Mouse (Mus musculus) retina, embryonic 14.5 days (tissue): ENCODE data around the gene Nkain1.
A peak's percentile ranks its signal among the peaks of the same experiment; 100 is the strongest.

Experiments used
- DNase-seq: peaks from one replicate; pipeline ENCODE4 v3.0.0-alpha.2; 2015; ENCODE audit warnings: low spot score

Nkain1 gene

DNA sequence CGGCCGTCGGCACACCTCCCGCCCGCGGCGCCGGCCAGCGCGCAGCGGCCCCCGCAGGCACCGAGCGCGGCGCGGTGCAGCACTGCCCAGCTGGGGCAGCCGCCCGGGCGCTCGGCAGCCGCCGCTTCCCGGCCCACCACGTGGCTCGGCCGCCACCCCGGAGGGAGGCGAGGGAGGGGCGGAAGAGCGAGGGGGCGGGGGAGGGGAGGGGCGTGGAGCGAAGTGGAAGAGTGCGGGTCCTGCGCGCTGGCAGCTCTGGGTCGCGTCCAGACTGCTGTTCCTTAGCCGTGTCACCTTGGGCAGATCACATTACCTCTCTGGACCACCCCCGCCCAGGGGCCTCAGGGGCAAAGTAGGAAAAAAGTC lies at the start of gene Nkain1:
Nkain1 (minus strand) TSS at position 126 of the 366 bp plus-strand sequence.
- peak; percentile 79 for DNase-seq

DNA sequence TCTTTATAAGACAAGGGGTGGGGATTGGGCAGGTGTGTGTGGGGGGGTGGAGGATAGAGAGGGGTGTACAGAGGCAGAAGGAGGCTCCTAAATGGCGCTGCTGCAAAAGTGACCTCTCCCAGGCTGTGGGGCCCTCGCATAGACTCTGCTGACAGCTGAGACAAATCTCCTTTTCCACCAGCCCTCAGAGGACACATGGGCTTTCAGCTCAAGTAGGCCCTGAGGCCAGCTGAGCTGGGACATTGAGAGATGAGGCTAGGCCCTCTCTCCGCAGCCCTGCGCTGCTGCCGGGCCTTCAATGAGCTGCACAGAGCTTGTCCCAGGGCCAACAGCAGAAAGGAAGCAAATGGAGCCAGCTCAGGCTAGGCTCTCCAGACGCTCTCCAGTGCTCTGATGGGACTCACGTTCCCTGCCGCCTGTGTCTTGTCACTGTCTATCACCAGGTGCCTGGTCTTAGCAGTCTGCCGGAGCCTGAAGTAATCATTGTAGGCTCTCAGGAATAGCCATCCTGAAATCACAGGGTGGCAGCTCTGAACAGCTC lies 4.8 kb upstream of the Nkain1 start:
- DNase-seq = no peak

DNA sequence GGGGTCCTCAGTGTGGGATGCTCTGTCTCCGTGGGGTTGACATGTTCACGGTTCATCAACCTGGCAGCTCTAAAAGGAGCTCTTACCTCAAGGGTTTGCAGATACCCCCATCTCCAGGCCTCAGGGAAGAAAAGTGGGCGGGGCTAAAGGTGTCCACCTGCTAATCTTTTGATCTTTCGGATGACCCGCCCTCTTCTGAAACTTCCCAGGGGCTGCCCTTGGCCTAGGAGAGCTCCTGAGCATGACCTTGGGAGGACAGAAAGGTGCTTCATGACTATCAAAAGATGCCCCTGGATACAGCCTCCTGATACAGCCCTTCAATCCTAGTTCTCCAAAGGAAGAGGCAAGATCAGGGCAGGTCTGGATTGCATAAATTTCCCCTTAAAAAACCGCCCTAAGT lies 3.1 kb upstream of the Nkain1 start:
- DNase-seq = no peak

DNA sequence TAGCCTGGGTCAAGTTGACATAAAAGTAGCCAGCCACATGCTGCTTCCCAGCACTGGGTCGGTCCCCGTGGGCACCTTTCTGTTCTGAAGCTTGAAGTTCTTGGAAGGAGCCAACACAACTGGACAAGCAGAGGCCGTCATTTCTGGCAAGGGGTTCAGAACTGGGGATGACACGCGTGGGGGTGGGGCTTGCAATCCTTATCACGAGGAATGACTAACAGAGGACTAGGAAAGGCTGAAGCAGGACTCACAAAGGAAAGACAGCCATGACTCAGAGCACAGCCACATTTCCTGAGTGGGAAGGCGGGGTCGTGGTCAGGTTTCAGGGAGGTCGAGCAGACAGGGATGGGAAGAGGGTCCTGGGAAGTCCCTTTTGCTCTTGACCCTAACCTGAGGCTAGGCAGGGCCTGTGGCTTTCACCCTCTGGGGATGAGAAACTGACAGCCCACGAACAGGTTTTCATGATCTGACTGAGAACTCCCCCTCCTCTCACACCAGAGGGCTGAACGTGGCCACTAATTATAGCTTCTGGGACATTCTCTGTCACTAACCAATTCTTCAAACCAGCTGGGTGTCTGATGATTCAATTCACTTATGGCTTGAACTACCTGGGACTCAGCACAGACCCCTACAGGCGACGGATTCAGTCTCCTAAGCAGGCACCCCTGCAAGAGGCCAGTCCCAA lies 2.4 kb upstream of the Nkain1 start:
- DNase-seq = no peak

DNA sequence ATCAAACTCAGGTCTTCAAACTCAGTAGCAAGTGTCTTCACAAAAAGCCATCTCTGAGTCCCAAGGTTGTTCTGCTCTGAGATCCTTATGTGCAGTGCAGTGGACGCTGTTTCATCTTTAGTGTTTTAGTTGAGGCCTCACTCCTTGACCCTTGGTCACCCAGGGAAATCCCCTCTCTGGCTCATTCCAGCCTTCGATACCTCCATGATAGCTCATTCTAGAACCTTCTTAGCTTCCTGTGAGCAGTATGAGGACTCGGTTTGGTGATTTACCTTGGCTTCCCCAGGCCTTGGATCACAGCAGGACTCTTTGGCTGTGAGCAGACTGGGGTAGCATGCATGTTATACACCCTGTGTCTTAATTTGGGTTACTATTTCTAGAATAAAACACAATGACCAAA lies 1.6 kb upstream of the Nkain1 start:
- DNase-seq = no peak

DNA sequence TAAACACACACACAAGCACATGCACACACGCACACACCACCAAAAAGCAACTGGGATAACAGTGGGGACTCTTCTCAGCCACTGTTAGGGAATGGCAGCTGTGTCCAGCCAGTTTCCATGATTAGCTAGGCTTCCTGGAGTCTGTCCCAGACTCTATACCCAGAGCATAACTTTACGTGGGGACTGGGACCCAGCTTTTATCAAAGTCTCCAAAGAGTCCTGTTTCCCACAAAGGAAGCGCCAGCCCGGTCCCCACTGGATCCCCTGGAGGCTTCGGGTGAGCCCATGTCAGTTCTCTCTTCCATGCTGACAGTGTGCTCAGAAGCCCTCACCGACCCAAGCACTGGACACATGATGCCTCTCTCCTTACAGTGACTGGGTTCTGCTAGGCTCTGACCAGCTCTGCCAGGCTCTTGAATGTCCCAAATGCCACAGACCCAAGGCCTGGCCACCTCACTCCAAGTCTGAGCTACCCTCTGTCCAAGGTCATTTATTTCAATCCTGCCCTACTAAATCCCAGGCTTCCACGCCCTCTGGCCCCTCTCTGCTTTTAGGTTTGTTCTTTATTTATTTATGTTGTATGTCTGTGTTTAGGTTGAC lies 988 bp upstream of the Nkain1 start:
- DNase-seq = no peak

DNA sequence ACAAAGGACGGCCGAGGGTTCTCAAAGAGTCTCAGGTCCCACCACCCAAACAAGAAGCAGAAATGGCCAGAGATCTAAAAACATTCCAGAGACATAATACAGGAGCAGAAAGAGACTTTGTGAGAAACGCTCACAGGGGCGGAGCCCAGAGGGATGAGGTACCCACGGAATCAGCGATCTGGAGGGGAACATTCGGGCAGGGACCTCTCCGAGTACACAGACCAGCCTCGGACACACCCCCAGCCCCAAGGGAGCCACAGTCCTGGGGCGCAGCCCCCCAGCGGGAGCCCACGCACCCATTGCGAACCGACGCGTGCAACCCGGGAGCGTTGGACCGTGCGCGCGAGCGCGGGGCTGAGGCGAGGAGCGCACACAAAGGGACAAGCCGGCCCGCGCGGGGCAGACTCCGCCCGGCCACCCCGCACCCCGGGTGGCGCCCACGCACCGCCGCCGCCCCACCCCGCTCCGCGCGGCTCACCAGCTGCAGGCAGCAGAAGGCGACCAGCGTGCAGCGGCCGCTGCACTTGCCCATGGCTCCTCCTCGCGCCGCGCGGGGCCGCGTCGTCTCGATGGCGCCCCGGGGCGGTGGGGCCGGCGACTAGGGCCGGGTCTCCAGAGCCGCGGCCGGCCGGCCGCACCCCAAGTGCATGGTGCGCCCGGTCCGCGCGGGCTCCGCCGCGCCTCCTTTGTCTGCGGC lies 474 bp downstream of the Nkain1 start:
- peak; percentile 51 for DNase-seq

DNA sequence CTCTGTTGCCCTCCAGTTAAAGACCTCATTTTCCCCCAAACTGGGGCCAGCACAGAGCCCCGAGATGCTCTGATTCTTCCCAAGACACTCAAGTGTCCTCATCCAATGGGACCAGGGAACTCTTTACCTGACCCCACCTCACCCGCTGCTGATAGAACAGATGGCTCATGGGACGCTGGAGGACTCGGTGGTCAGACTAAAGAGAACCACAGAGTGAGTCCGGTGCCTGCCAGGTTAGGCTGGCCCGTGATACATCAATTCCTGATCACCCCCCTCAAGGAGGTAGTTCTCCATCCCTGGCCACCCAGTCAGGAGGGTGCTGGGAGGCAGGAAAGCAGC lies 992 bp downstream of the Nkain1 start:
- peak; percentile 39 for DNase-seq

DNA sequence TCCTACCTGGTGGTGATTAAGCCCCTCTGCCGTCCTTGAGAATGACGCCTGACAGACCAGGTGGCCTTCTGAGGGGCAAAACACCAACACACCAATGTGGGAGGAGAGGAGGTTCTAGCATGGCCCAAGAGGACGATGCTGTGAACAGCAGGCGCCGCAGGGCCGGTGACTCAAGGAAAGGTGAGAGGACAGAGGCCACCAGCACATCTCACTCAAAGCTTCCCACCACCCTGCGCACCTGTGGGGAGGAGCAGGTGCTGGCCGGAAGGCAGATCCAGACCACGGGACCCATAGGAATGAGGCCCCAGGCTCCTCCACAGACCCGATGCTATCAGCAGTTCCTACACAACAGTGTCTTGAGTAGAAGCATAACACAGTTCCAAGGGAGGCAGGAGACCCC lies 1.4 kb downstream of the Nkain1 start:
- DNase-seq = no peak

DNA sequence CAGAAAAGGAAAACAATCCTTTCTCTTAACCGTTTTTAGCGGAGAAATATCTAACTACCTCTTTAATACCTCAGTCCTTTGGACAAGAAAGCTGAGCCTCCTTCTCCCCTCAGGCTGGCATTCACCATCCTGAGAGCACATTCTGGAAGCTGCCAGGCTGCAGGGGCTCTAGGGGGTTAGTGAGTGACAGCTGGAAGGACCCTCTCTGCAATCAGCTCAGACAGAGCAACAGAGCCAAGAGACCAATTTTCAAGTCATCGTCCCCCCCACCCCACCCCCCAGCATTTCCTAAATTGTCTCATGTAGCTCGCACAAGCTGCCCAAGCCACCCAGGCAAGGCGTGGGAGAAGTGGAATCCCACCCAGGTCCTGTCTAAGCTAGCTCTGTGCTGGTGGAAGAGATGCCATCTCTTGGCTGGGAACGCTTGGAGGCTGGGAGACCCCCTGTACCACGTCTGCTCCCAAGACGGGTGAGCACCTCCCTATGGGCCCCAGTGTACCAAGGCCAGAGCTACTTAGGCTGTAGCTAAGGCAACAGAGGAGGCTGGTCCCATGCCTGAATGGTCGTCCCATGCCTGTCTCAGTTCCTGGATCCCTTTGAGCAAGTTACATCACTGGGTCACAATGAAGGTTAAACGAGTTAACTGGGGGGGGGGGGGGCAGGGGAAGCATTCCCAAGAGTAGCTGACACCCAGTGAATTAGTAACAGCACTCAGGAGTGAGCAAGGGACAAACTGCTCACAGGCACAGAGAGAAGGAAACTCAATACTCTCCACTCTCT lies 2.8 kb downstream of the Nkain1 start:
- DNase-seq = no peak

DNA sequence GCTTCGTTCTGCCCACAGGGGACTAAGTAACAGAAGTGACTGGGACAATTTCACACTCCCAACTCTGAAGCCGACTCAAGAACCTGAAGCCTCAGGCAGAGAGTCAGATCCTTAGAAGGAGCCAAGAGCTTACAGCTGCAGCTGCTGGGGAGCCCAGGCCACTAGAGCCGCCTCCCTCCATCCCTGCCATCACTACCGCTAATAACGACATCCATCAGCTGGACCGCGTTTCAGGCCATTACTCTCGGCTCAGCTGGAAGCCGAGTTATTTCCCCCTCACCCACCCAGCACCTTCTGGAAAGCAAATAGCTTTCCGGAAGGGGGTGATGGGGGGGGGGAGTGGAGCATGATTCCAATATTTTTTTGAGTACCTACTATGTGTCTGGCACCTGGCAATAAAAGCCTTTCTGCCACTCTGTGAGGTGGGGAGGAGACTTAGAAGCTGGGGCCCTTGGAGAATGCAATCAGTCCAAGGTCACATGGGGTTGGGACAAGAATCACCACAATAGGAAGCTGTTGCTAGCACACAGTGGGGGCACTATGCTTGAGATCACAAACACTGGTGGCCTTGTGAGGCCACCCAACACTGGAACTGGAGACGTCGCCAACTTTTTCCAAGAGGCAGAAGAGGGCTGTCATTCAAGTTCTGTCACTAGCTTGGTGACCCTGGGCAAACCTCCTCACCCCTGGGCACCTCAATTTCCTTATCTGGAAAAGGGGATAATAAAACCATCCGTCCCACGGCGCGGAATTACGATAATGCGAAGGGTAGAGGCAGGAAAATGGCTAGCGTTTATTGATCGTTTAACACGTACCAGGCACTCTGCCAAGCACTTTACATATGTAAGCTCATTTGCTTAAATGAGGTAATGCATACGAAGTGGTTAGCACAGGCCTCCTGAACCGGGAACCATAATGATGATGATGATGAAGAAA lies 5.7 kb downstream of the Nkain1 start:
- peak; percentile 44 for DNase-seq

DNA sequence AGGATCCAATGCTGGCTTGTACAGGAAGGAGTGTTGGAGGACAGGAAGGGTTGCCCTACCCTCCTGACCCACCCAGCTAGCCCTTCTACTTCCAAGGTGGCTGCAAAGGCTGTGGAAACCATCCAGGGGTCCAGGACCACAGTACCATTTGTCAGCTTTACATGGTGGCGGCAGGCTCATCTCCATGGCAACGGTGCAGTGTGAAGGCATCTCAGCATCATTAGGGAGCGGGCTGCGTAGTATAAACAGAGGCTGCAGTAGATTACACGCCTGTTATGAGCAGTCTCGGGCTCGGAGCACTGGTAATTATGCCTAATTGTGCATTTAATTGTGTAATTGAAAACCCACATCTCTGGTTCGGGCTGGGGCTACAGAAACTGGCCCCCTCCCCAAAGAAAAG lies 10.2 kb downstream of the Nkain1 start:
- peak; percentile 63 for DNase-seq

DNA sequence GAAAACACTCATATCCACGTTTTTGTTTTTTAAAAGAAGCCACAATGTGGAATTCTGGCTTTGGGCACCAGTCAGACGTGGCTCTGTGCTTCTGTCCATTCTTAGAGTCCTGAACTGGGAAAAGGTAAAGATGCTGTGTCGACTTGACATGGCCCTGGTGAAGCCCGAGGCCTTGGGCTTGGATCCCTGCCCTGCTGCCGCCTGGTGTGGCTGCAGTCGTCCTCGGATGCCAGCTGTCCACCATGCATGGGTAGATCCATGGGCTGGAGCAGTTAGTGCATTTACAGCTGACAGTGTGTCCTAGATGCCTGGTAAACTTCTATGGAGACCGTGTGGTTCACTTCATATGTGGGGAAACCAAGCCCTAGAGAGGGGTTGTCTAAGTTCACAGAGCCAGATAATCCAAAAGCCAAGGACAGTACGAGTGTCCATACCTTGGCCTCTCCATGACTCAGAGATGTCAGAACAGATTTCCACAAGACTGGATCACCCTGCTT lies 10.7 kb downstream of the Nkain1 start:
- no peak for DNase-seq

DNA sequence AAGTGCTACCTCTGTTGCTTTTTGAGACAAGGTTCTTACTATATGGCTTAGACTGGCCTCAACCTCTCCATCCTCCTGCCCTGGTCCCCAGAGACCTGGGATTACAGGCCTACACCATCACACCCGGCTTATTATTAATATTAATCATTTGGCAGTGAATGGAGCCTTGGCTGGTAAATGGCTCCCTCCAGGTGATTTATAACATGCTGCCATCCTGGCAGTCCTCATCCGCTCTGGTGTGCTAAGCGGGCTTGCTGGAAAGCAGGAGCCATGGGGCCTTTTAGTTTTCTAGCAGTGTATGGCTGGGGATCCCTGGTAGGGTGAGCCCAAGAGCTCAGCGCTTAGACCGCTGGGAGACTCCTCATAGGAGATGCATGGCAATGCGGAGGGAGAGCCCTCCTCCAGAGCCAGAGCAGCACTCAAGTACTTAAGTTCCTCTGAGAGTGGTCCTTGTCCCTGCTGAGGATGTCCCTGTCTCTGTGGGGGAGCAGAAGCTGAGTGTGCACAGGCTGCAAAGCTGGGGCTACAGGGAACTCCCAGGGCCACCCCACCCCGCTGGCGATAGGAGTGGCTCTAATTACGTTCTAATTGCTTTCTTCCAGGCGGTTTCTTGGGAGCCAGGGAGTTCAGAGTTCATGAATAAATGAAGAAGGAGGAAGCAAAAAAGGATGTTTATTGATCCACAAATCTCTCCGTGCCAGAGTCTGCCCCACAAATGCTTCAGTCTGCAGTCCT lies 13.2 kb downstream of the Nkain1 start:
- DNase-seq = no peak

DNA sequence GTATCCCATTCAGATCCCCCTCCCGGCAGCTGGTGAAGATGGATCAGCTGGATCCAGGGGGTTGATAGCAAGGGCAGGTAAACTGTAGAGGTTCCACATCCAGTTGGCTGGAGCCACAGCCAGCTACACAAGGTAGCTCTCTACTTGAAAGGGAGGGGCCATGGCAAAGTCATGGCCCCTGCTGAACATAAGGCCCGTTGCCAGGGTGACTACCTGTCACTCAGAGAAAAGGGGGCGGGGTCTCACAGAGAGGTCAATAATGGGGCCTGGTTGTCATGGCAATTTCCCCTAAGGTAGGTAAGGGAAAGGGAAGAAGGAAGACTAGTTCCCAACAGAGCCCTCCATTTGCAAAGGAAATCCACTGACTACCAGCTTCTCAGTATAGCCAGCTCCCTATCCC lies 14.8 kb downstream of the Nkain1 start:
- no peak for DNase-seq

DNA sequence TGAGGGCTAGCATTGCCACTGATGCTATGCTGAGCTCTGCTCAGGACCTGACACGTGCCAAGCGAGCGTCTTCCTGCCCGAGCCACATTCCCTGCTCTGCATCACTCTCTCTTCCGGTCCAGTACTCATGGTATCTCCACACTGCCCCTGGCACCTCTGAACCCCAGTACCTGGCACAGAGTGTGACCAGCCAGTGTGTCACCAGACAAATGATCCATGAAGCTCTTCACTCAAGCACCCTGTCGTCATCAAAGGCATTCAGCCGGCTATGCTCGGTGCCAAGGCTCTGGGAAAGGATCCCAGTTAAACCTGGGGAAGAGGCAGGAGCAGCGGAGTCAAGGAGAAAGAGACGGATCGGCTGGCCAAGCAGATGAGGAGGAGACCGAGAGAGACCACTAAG lies 16.1 kb downstream of the Nkain1 start:
- DNase-seq = no peak

DNA sequence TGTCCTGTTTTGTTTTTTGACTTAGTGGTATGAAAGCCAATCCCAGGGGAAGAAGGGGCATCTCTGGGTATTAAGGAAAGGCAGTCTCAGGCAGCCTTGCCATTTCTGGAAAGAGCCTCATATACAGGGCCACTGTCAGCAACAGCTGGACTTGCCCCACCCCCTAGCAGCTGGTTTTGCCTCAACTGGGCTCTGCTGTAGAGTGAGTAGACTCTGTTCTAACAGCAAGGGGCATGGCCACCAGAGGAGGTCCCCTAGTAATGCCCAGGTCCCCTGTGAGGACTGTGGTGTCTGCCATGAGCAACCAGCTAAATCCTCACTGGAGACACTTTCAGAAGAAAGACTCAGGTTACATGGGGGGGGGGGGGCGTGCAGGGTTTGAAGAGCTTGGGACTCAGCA lies 17.0 kb downstream of the Nkain1 start:
- no peak for DNase-seq

DNA sequence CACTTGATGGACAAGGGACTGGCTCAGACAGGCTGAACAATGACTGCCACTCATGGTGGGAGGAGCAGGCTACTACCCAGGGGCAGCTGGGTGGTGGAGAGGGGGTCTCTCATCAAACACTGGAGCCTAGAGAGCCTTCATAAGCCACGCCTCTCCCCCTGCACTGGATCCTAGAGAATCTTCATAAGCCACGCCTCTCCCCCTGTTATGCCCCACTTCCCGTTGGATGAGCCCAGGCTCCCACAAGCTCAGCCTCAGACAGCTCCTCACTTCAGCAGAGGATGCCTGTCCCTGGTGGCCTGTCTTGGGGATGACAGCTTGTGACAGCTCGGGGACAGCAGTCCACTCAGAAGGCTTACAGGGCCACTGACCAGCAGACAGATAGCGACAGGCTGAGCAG lies 17.7 kb downstream of the Nkain1 start:
- peak; percentile 86 for DNase-seq

DNA sequence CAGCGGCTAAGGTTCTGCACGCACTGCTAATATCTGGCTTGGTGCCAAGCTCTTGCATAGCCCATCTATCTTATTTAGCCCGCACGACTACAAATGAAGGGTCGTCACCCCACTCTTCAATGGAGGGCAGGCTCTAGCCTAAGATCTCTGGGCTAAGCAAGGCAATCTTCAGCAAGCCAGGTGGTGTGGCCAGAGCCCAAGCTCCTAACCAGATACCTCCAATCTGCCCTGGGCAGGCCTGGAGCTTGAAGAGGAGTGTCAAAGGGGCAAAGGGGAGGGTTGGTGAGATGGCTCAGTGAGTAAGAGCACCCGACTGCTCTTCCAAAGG lies 20.9 kb downstream of the Nkain1 start:
- DNase-seq = no peak

DNA sequence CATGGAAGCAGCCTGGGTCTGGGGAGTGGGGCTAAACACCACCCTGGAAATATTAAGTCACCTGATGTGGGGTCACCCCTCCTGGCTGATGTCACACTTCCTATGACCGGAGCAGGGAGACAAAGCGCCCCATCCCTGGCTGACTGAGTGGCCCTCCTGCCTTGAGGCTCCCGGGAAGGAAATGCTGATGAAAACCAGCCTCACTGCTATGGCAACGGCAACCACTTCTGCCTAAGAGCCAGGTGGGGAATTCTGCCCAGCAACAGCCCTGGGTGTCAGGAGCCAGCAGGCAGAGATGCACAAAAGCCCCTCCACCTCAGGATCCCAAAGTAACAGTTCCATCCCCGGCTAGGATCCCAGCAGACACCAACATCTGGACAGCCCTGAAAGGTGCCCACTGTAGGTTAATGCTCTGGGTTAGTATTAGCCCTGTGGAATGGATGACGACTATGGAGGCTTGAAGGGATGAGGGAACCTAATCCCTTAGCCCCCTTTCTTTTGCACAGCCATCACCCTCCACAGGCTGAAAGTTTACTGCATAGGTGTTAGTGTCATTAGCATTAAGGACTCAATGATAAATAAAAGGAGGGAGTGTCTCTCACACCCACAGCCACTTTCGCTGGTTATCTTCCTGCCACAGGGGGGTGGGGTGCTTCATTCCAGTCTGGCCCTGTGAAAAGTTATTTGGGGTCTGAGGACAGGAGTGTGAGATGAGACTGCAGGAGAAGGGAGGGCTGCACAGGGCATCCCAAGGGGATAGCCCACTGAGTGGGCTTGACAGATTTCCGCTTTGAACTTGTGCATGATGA lies 21.5 kb downstream of the Nkain1 start:
- no peak for DNase-seq
